Mouse (Mus musculus): ENCODE data around the gene Gpr12.
"Not testable (repeated sequence)": the region's sequence is repeated elsewhere in the genome, so short reads cannot be mapped to it uniquely, and the experiment has no call there.

Gene Gpr12

GRCm38 (mm10) chr5:146585307-146585651 is 240 bp upstream of the Gpr12 start:
- no peak for DNase-seq

- no peak for DNase-seq
Observed at GRCm38 (mm10) chr5:146584156-146584477, 922 bp downstream of the Gpr12 start.

- no peak for DNase-seq
Observed at GRCm38 (mm10) chr5:146576668-146577067, 8.4 kb downstream of the Gpr12 start.

- not testable (repeated sequence) for DNase-seq
Observed at GRCm38 (mm10) chr5:146572735-146573042, 12.3 kb downstream of the Gpr12 start.

- DNase-seq = not testable (repeated sequence)
Observed at GRCm38 (mm10) chr5:146571830-146572734, 13.0 kb downstream of the Gpr12 start.

GRCm38 (mm10) chr5:146570179-146570578 is 14.9 kb downstream of the Gpr12 start:
- not testable (repeated sequence) for DNase-seq

GRCm38 (mm10) chr5:146567054-146567453 is 18.0 kb downstream of the Gpr12 start:
- DNase-seq = no peak

- DNase-seq = no peak
Observed at GRCm38 (mm10) chr5:146564259-146564658, 20.8 kb downstream of the Gpr12 start.

GRCm38 (mm10) chr5:146555836-146556235 is 29.2 kb downstream of the Gpr12 start, which contains the start of gene Gm3415:
Gene Gm3415, plus strand, starts transcription at chr5:146556136.
- DNase-seq = not testable (repeated sequence)

- DNase-seq = not testable (repeated sequence)
Observed at GRCm38 (mm10) chr5:146537347-146537746, 47.7 kb downstream of the Gpr12 start, which contains the start of gene Gm3409. Gene Gm3409, plus strand, starts transcription at chr5:146537647.

Measured in cerebellum, adult 11 months (tissue).